Mouse (Mus musculus): ENCODE measurements around the gene Naa80. TPM values are rescaled to one million over a fixed set of nuclear protein-coding genes. Genes with fewer than 3 reads are reported as not detected.

The Naa80 gene
- total and polyA plus RNA-seq, 2 experiments, result 12.3 to 130 TPM

GRCm38 (mm10) chr9:107594281-107595062, 15.8 kb downstream of the Naa80 start:
- peaks cover 30% of the 10 kb centered on the region for H3K4me1 ChIP-seq (ENCODE audit: control insufficient read depth, insufficient read depth, low read length)
- no peak for DNase-seq (ENCODE audit: extremely low read depth, low read depth, low spot score)
- H3K4me3 ChIP-seq (ENCODE audit: insufficient read depth, low read depth, low read length), result no peak overlapping the region
- WGBS, result 83% methylated on average over 8 of the region's 8 CpGs
- no peaks in the 10 kb centered on the region for H3K27me3 ChIP-seq (ENCODE audit: control insufficient read depth, insufficient read depth, low read length)
- H3K27ac ChIP-seq (replicated peaks; ENCODE audit: insufficient read depth, low read depth, low read length), result no peak overlapping the region
- no peaks in the 10 kb centered on the region for H3K79me2 ChIP-seq (ENCODE audit: control insufficient read depth, insufficient read depth, low read length)
- H3K9ac ChIP-seq (ENCODE audit: low read depth, low read length), result no peak overlapping the region
- TF ChIP-seq POLR2A (IDR thresholded peaks at IDR 0.05; ENCODE audit: extremely low read depth, insufficient read depth, low read length) (no peak), CTCF (IDR thresholded peaks at IDR 0.05; ENCODE audit: low read depth, low read length) (no peak)
- H3K36me3 ChIP-seq (ENCODE audit: control insufficient read depth, insufficient read depth, low read length), result peaks cover 4% of the 10 kb centered on the region; the same call in 1 of the 2 replicates

- DNase-seq (ENCODE audit: extremely low read depth, low read depth, low spot score), result no peak
- H3K27me3 ChIP-seq (ENCODE audit: control insufficient read depth, insufficient read depth, low read length), result no peaks in the 10 kb centered on the region
- H3K4me1 ChIP-seq (ENCODE audit: control insufficient read depth, insufficient read depth, low read length), result peaks cover 20% of the 10 kb centered on the region
- no peak for TF ChIP-seq CTCF (IDR thresholded peaks at IDR 0.05; ENCODE audit: low read depth, low read length)
- TF ChIP-seq POLR2A (IDR thresholded peaks at IDR 0.05; ENCODE audit: extremely low read depth, insufficient read depth, low read length), result no peak
- H3K27ac ChIP-seq (replicated peaks; ENCODE audit: insufficient read depth, low read depth, low read length), result no peak overlapping the region
- no peaks in the 10 kb centered on the region for H3K79me2 ChIP-seq (ENCODE audit: control insufficient read depth, insufficient read depth, low read length)
- WGBS, result 89% methylated on average over 11 of the region's 11 CpGs
- H3K36me3 ChIP-seq (ENCODE audit: control insufficient read depth, insufficient read depth, low read length), result peaks cover 2% of the 10 kb centered on the region; the same call in 1 of the 2 replicates
- no peak overlapping the region for H3K4me3 ChIP-seq (ENCODE audit: insufficient read depth, low read depth, low read length)
- no peak overlapping the region for H3K9ac ChIP-seq (ENCODE audit: low read depth, low read length)
These were observed 18.2 kb downstream of the Naa80 start for GRCm38 (mm10) chr9:107596619-107597569.

DNA sequence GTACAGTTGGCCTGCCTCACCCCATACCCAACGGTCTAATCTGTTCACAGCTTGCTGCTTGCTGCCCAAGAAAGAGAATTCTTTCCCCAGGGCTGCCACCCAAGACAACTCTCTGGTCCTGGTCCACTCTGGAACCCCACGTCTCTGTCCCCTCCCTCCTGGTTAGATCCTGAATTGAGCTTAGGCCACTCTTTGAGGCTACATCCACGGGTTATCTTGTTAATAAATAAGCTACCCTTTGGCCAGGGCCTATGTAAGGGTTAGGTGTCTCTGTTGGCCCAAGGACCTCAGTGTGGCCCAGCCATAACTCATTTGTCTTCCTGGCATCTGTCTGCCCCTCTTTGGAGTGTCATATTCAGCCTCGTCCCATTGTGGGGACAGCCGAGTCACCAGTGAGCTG, 19.7 kb downstream of the Naa80 start:
- peak overlapping the region; percentile 47 for H3K27ac ChIP-seq (replicated peaks; ENCODE audit: insufficient read depth, low read depth, low read length)
- DNase-seq (ENCODE audit: extremely low read depth, low read depth, low spot score), result peak; percentile 79

DNA sequence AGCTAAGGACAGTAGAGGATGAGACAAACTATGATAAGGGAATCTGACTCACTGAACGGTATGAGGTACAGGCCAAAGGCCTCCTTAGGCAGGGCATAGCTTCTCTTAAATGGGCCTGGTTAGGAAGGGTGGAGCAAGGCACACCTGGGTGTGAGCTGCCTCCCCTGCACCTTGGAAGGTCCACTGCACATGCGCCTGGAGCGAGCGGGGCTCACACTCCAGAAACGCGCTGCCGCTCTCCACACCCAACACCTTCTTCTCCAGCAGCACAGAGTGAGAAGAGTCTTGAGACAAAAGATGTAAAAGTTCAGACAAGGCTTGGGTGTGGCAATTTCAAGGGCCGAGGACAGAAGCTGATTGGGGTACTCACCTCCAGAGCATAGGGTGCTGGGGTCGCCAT, 20.7 kb downstream of the Naa80 start:
- peaks cover 10% of the 10 kb centered on the region; the same call in 1 of the 2 replicates for H3K4me1 ChIP-seq (ENCODE audit: control insufficient read depth, insufficient read depth, low read length)
- WGBS, result 88% methylated on average over 9 of the region's 9 CpGs
- DNase-seq (ENCODE audit: extremely low read depth, low read depth, low spot score), result no peak
- TF ChIP-seq POLR2A (IDR thresholded peaks at IDR 0.05; ENCODE audit: extremely low read depth, insufficient read depth, low read length), result no peak
- no peak for TF ChIP-seq CTCF (IDR thresholded peaks at IDR 0.05; ENCODE audit: low read depth, low read length)
- no peak overlapping the region for H3K27ac ChIP-seq (replicated peaks; ENCODE audit: insufficient read depth, low read depth, low read length)
- no peaks in the 10 kb centered on the region for H3K79me2 ChIP-seq (ENCODE audit: control insufficient read depth, insufficient read depth, low read length)
- H3K36me3 ChIP-seq (ENCODE audit: control insufficient read depth, insufficient read depth, low read length), result no peaks in the 10 kb centered on the region
- H3K9ac ChIP-seq (ENCODE audit: low read depth, low read length), result no peak overlapping the region
- no peaks in the 10 kb centered on the region for H3K27me3 ChIP-seq (ENCODE audit: control insufficient read depth, insufficient read depth, low read length)
- no peak overlapping the region for H3K4me3 ChIP-seq (ENCODE audit: insufficient read depth, low read depth, low read length)

More for the DNA sequence above, 19.7 kb downstream of the Naa80 start:
- peak overlapping the region; percentile 8; the same call in 1 of the 2 replicates for H3K4me3 ChIP-seq (ENCODE audit: insufficient read depth, low read depth, low read length)
- peak overlapping the region; percentile 18 for H3K9ac ChIP-seq (ENCODE audit: low read depth, low read length)
- WGBS, result 38% methylated on average over 5 of the region's 5 CpGs
- TF ChIP-seq POLR2A (IDR thresholded peaks at IDR 0.05; ENCODE audit: extremely low read depth, insufficient read depth, low read length), result no peak
- no peak for TF ChIP-seq CTCF (IDR thresholded peaks at IDR 0.05; ENCODE audit: low read depth, low read length)
- no peaks in the 10 kb centered on the region for H3K79me2 ChIP-seq (ENCODE audit: control insufficient read depth, insufficient read depth, low read length)
- peaks cover 16% of the 10 kb centered on the region for H3K4me1 ChIP-seq (ENCODE audit: control insufficient read depth, insufficient read depth, low read length)
- H3K36me3 ChIP-seq (ENCODE audit: control insufficient read depth, insufficient read depth, low read length), result no peaks in the 10 kb centered on the region; the same call in 1 of the 2 replicates
- H3K27me3 ChIP-seq (ENCODE audit: control insufficient read depth, insufficient read depth, low read length), result no peaks in the 10 kb centered on the region

- DNase-seq (ENCODE audit: extremely low read depth, low read depth, low spot score), result no peak
- TF ChIP-seq POLR2A (IDR thresholded peaks at IDR 0.05; ENCODE audit: extremely low read depth, insufficient read depth, low read length) (no peak), CTCF (IDR thresholded peaks at IDR 0.05; ENCODE audit: low read depth, low read length) (no peak)
These were observed 21.2 kb downstream of the Naa80 start for GRCm38 (mm10) chr9:107599842-107600241.

More at GRCm38 (mm10) chr9:107599842-107600241, 21.2 kb downstream of the Naa80 start:
- Histone ChIP-seq H3K79me2 (ENCODE audit: control insufficient read depth, insufficient read depth, low read length) (no peaks in the 10 kb centered on the region), H3K4me3 (ENCODE audit: insufficient read depth, low read depth, low read length) (no peak overlapping the region), H3K9ac (ENCODE audit: low read depth, low read length) (no peak overlapping the region), H3K4me1 (ENCODE audit: control insufficient read depth, insufficient read depth, low read length) (peaks cover 10% of the 10 kb centered on the region; the same call in 1 of the 2 replicates), H3K27ac (replicated peaks; ENCODE audit: insufficient read depth, low read depth, low read length) (no peak overlapping the region), H3K36me3 (ENCODE audit: control insufficient read depth, insufficient read depth, low read length) (no peaks in the 10 kb centered on the region), H3K27me3 (ENCODE audit: control insufficient read depth, insufficient read depth, low read length) (no peaks in the 10 kb centered on the region)
- WGBS, result 90% methylated on average over 14 of the region's 14 CpGs
